Mouse (Mus musculus): ENCODE results near the gene 4930402H24Rik. TPM values are rescaled to one million over a fixed set of nuclear protein-coding genes. Genes with fewer than 3 reads are reported as not detected.

The 4930402H24Rik gene
- polyA plus RNA-seq, 1 experiment from 2014 or later = 47.8 TPM

DNA sequence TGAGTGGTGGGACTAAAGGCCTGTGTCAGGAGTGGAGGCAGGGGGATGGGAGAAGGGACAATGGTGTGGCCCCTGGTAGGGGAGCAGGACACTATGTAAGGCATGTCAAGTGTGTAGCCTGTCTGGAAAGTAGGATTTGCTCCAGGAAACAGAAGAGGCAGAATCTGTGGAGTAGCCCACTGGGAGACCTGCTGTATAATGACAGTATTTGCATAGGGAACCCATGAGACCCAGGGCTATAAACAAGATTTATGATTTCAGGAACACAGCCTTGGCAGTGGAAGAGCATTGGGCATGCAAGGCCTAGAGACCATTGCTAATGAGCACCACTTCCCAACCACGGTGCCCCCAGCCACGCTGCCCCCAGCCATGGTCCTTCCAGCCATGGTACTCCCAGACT, 9.3 kb downstream of the 4930402H24Rik start:
- no peak overlapping the region for H3K9ac ChIP-seq (ENCODE audit: low read depth, low read length)
- no peak overlapping the region for H3K27ac ChIP-seq (ENCODE audit: low read depth, low read length)
- no peak for ATAC-seq (replicated peaks; ENCODE audit: insufficient number of reproducible peaks, low FRiP score, low TSS enrichment)
- H3K4me1 ChIP-seq (ENCODE audit: control insufficient read depth, insufficient read depth, low read length) = no peaks in the 10 kb centered on the region
- H3K4me2 ChIP-seq = no peak overlapping the region
- H3K36me3 ChIP-seq (ENCODE audit: control insufficient read depth, insufficient read depth, low read length) = peaks cover 2% of the 10 kb centered on the region; the same call in 1 of the 2 replicates
- no peak overlapping the region for H3K4me3 ChIP-seq (ENCODE audit: low read depth, low read length)
- 87% methylated on average over 2 of the region's 2 CpGs for WGBS (ENCODE audit: insufficient replicate concordance)
- H3K9me3 ChIP-seq (replicated peaks; ENCODE audit: control insufficient read depth, low read length) = no peaks in the 10 kb centered on the region
- no peaks in the 10 kb centered on the region for H3K27me3 ChIP-seq (ENCODE audit: control insufficient read depth, insufficient read depth, low read length)

DNA sequence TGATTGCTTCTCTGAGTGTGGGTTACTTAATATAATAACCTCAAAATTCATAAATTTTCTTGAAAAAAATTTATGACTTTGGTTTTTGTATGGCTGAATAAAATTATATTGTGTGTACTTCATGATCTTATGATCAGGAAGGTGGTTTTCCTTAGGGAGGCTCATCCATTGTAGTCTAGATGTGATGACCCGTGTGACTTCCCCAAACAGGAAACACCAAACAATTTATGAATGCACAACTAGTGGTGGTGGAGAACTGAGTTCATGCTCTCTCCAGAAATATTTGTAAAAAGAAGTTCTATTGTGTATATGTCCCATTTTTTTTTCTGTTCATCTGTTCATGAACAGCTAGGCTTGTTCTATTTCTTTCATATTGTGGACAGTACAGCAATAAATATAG, 18.8 kb downstream of the 4930402H24Rik start:
- Histone ChIP-seq H3K9ac (ENCODE audit: low read depth, low read length) (no peak overlapping the region), H3K4me2 (no peak overlapping the region), H3K36me3 (ENCODE audit: control insufficient read depth, insufficient read depth, low read length) (no peaks in the 10 kb centered on the region), H3K4me3 (ENCODE audit: low read depth, low read length) (no peak overlapping the region), H3K9me3 (replicated peaks; ENCODE audit: control insufficient read depth, low read length) (no peaks in the 10 kb centered on the region), H3K27me3 (ENCODE audit: control insufficient read depth, insufficient read depth, low read length) (no peaks in the 10 kb centered on the region), H3K27ac (ENCODE audit: low read depth, low read length) (no peak overlapping the region), H3K4me1 (ENCODE audit: control insufficient read depth, insufficient read depth, low read length) (no peaks in the 10 kb centered on the region)
- WGBS (ENCODE audit: insufficient replicate concordance) = 76% methylated on average over 1 of the region's 1 CpGs
- ATAC-seq (replicated peaks; ENCODE audit: insufficient number of reproducible peaks, low FRiP score, low TSS enrichment) = no peak

DNA sequence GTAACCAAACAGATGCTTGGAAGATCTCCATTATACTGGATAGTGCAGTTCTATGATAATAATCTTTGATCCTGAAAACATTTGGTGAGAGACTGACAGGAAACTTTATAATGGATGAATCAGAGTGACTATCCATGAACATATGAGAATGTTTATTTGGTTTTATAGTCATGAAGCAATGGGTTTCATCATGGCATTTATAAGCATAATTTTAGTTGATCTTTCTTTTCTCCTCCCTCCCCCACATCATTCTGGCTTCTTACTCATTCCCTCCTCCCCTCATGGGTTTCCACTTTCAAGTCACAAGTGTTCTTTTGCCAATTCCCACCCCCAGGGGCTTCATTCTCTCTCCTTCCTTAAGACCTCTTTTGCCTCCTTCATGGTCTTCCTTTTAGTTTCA, 19.2 kb downstream of the 4930402H24Rik start:
- Histone ChIP-seq H3K36me3 (ENCODE audit: control insufficient read depth, insufficient read depth, low read length) (no peaks in the 10 kb centered on the region), H3K4me2 (no peak overlapping the region), H3K9me3 (replicated peaks; ENCODE audit: control insufficient read depth, low read length) (no peaks in the 10 kb centered on the region), H3K4me1 (ENCODE audit: control insufficient read depth, insufficient read depth, low read length) (no peaks in the 10 kb centered on the region), H3K9ac (ENCODE audit: low read depth, low read length) (no peak overlapping the region), H3K27me3 (ENCODE audit: control insufficient read depth, insufficient read depth, low read length) (no peaks in the 10 kb centered on the region), H3K4me3 (ENCODE audit: low read depth, low read length) (no peak overlapping the region), H3K27ac (ENCODE audit: low read depth, low read length) (no peak overlapping the region)
- ATAC-seq (replicated peaks; ENCODE audit: insufficient number of reproducible peaks, low FRiP score, low TSS enrichment) = no peak

DNA sequence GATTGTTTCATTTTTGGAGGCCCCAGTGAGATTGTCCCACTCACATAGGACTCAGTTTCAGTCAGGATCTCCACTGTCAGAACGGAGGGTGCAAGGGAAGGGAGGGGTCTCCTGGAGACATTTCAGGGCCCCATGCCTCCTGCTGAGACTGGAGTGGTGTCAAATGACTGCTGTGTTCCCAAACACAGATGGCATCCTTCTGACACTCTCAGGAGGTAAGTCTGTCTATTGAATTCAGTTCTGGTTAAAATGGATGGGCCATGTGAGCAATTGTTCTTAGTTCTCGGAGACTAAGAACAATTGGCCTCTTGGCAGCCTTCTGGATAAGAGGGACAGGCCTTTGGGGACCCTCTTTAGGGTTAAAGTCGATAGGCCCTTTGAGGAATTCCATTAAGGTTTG, 28.8 kb downstream of the 4930402H24Rik start:
- 58% methylated on average over 3 of the region's 3 CpGs for WGBS (ENCODE audit: insufficient replicate concordance)
- Histone ChIP-seq H3K27ac (ENCODE audit: low read depth, low read length) (no peak overlapping the region), H3K4me2 (no peak overlapping the region), H3K4me1 (ENCODE audit: control insufficient read depth, insufficient read depth, low read length) (no peaks in the 10 kb centered on the region), H3K4me3 (ENCODE audit: low read depth, low read length) (no peak overlapping the region), H3K27me3 (ENCODE audit: control insufficient read depth, insufficient read depth, low read length) (no peaks in the 10 kb centered on the region), H3K36me3 (ENCODE audit: control insufficient read depth, insufficient read depth, low read length) (no peaks in the 10 kb centered on the region), H3K9ac (ENCODE audit: low read depth, low read length) (no peak overlapping the region), H3K9me3 (replicated peaks; ENCODE audit: control insufficient read depth, low read length) (no peaks in the 10 kb centered on the region)
- no peak for ATAC-seq (replicated peaks; ENCODE audit: insufficient number of reproducible peaks, low FRiP score, low TSS enrichment)

DNA sequence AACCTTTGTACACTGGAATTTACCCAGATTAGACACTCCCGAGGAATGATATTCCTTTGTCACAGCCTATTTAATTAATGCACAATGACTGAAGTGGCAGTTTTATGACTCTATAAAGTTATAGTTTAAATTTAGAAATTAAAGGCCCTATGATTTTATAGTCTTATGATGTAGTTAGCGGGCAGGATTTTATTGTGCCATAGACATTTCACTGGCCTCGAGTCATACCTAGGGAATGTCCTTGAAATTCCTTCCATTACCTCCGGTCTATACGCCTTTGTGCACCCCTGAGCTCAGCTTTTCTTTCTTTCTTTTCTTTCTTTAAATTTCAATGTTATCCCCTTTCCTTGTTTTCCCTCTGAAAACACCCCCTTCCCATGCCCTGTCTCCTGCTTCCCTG, 35.3 kb downstream of the 4930402H24Rik start:
- Histone ChIP-seq H3K27ac (ENCODE audit: low read depth, low read length) (no peak overlapping the region), H3K9ac (ENCODE audit: low read depth, low read length) (no peak overlapping the region), H3K4me2 (no peak overlapping the region), H3K4me1 (ENCODE audit: control insufficient read depth, insufficient read depth, low read length) (no peaks in the 10 kb centered on the region), H3K27me3 (ENCODE audit: control insufficient read depth, insufficient read depth, low read length) (no peaks in the 10 kb centered on the region), H3K9me3 (replicated peaks; ENCODE audit: control insufficient read depth, low read length) (no peaks in the 10 kb centered on the region), H3K4me3 (ENCODE audit: low read depth, low read length) (no peak overlapping the region), H3K36me3 (ENCODE audit: control insufficient read depth, insufficient read depth, low read length) (no peaks in the 10 kb centered on the region)
- no peak for ATAC-seq (replicated peaks; ENCODE audit: insufficient number of reproducible peaks, low FRiP score, low TSS enrichment)
- WGBS (ENCODE audit: insufficient replicate concordance) = 90% methylated on average over 5 of the region's 5 CpGs

DNA sequence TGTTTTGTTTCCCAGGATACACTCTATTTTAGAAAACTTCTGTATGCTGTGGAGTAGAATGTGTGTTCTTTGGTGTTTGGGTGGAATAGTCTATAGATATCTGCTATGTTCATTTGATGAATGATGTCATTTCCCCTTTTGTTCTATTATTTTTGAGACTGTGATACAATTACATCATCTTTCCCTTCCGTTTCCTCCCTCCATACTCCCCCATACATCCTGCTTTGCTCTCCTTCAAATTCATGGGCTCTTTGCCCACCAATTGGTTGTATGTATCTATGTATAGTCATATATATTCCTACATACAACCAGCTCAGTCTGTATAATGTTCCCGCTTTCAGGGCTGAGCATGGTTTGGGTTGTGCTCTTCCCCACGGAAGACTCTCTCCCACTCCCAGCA, 44.1 kb downstream of the 4930402H24Rik start:
- Histone ChIP-seq H3K4me2 (no peak overlapping the region), H3K27ac (ENCODE audit: low read depth, low read length) (no peak overlapping the region), H3K4me1 (ENCODE audit: control insufficient read depth, insufficient read depth, low read length) (no peaks in the 10 kb centered on the region), H3K4me3 (ENCODE audit: low read depth, low read length) (no peak overlapping the region), H3K36me3 (ENCODE audit: control insufficient read depth, insufficient read depth, low read length) (no peaks in the 10 kb centered on the region), H3K9me3 (replicated peaks; ENCODE audit: control insufficient read depth, low read length) (no peaks in the 10 kb centered on the region), H3K9ac (ENCODE audit: low read depth, low read length) (no peak overlapping the region), H3K27me3 (ENCODE audit: control insufficient read depth, insufficient read depth, low read length) (no peaks in the 10 kb centered on the region)
- no peak for ATAC-seq (replicated peaks; ENCODE audit: insufficient number of reproducible peaks, low FRiP score, low TSS enrichment)
- WGBS (ENCODE audit: insufficient replicate concordance) = 71% methylated on average over 3 of the region's 3 CpGs

DNA sequence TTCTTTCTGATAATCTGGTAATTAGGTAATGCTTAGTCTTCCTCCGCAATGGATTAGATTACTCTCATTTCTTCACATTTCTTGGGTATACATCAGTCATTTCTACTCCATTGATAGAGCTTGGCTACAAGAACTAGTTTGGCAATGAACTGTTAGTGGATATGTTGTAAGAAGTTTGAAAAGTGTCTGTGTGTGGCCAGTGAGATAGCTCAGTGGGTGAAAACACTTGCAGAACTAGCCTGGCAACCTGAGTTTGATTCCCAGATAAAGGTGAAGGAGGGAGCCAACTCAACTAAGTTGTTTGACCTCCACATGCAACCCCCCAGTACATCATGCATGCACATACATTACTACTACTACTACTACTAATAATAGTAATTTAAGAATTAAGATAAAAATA, 53.2 kb downstream of the 4930402H24Rik start:
- no peak overlapping the region for H3K9ac ChIP-seq (ENCODE audit: low read depth, low read length)
- H3K9me3 ChIP-seq (replicated peaks; ENCODE audit: control insufficient read depth, low read length) = no peaks in the 10 kb centered on the region
- H3K27ac ChIP-seq (ENCODE audit: low read depth, low read length) = no peak overlapping the region
- H3K4me1 ChIP-seq (ENCODE audit: control insufficient read depth, insufficient read depth, low read length) = no peaks in the 10 kb centered on the region
- no peaks in the 10 kb centered on the region for H3K36me3 ChIP-seq (ENCODE audit: control insufficient read depth, insufficient read depth, low read length)
- H3K4me2 ChIP-seq = no peak overlapping the region
- 98% methylated on average over 1 of the region's 1 CpGs for WGBS (ENCODE audit: insufficient replicate concordance)
- no peaks in the 10 kb centered on the region for H3K27me3 ChIP-seq (ENCODE audit: control insufficient read depth, insufficient read depth, low read length)
- no peak overlapping the region for H3K4me3 ChIP-seq (ENCODE audit: low read depth, low read length)
- no peak for ATAC-seq (replicated peaks; ENCODE audit: insufficient number of reproducible peaks, low FRiP score, low TSS enrichment)

DNA sequence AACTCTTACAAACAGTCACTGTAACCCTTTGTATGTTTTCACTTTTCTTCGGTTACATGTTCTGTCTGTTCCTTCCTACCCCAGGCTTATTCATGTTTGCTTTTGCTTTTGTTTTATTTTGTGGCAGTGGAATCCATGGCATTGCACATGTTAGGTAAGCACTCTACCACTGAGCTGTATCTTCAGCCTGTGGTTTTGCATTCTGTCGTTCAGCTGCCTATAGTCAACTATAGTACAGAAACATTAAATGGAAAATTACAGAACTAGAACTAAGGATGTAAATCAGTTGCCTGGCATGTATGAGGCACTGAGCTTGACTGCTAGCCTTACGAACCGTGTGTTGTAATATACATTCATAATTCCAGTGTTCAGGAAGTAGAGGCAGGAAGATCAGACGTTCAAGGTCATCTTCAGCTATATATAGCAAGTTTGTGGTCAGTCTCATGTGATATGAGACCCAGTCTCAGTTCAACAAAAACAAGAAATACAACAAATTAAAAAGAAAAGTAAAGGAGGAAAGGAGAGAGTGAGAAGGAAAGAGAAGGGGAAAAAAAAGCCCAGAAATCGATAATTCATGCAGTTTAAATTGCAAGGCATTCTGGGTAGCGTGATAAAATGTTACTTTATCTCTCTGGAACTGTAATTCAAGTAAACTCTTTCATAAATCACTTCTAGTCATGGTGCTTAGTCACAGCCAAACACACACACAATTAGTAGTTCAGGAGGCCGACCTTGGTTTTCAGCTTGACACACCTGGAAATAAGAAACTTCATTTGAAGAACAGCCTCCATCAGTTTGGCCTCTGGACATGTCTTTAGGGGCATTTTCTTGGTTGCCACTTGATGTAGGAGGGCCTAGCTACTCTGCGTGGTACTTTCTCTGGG, 54.6 kb downstream of the 4930402H24Rik start:
- WGBS (ENCODE audit: insufficient replicate concordance) = 76% methylated on average over 9 of the region's 9 CpGs
- no peak for ATAC-seq (replicated peaks; ENCODE audit: insufficient number of reproducible peaks, low FRiP score, low TSS enrichment)

DNA sequence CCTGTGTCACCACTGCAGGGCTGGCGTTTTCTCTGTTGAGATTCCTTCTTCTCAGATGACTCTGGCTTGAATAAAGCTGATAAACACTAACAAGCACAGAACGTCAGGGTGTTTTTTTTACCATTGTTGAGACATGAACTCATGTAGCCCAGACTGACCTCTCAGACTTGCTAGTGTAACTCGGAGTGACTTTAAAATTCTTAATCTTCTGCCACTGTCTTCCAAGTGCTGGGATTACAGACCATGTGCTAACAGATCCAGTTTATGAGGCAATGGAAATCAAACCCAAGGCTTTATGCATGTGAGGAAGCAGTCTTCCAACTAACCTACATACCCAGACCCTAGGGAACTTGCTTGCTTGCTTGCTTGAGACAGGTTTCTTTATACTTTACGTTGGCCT, 56.5 kb downstream of the 4930402H24Rik start:
- Histone ChIP-seq H3K36me3 (ENCODE audit: control insufficient read depth, insufficient read depth, low read length) (no peaks in the 10 kb centered on the region), H3K4me2 (no peak overlapping the region), H3K27ac (ENCODE audit: low read depth, low read length) (no peak overlapping the region), H3K4me3 (ENCODE audit: low read depth, low read length) (no peak overlapping the region), H3K9ac (ENCODE audit: low read depth, low read length) (no peak overlapping the region), H3K9me3 (replicated peaks; ENCODE audit: control insufficient read depth, low read length) (no peaks in the 10 kb centered on the region), H3K4me1 (ENCODE audit: control insufficient read depth, insufficient read depth, low read length) (peaks cover under 1% of the 10 kb centered on the region; the same call in 1 of the 2 replicates), H3K27me3 (ENCODE audit: control insufficient read depth, insufficient read depth, low read length) (no peaks in the 10 kb centered on the region)
- no peak for ATAC-seq (replicated peaks; ENCODE audit: insufficient number of reproducible peaks, low FRiP score, low TSS enrichment)
- 51% methylated on average over 4 of the region's 4 CpGs for WGBS (ENCODE audit: insufficient replicate concordance)

More for the DNA sequence above, 54.6 kb downstream of the 4930402H24Rik start:
- H3K27me3 ChIP-seq (ENCODE audit: control insufficient read depth, insufficient read depth, low read length) = no peaks in the 10 kb centered on the region
- no peak overlapping the region for H3K4me3 ChIP-seq (ENCODE audit: low read depth, low read length)
- no peak overlapping the region for H3K9ac ChIP-seq (ENCODE audit: low read depth, low read length)
- H3K4me2 ChIP-seq = no peak overlapping the region
- H3K27ac ChIP-seq (ENCODE audit: low read depth, low read length) = no peak overlapping the region
- H3K36me3 ChIP-seq (ENCODE audit: control insufficient read depth, insufficient read depth, low read length) = no peaks in the 10 kb centered on the region
- H3K9me3 ChIP-seq (replicated peaks; ENCODE audit: control insufficient read depth, low read length) = no peaks in the 10 kb centered on the region
- H3K4me1 ChIP-seq (ENCODE audit: control insufficient read depth, insufficient read depth, low read length) = no peaks in the 10 kb centered on the region
